ENCODE assay signal across 17 mouse cellular contexts in genomic region chr11:118754535-118754934, GRCm38 (mm10).
A peak's percentile ranks its signal among the peaks of the same experiment; 100 is the strongest.
DNase-seq lines count a peak whose midpoint lies in the region; ATAC-seq and TF ChIP-seq lines count a peak whose summit lies in the region.
"Had no signal": no experiment of that assay in that cellular context is flagged by ENCODE, and none has a peak within 500 bp of the region (broad histone marks: within the 10 kb centered on the region; RNA-seq: fewer than 3 reads in every experiment).

No protein-coding gene starts in this region.

- peak overlapping the region; percentile 81 for H3K27ac ChIP-seq in left cerebral cortex, adult 2 months
- H3K27ac ChIP-seq in forebrain, embryonic 12.5 days: peak overlapping the region; percentile 62; the same call in 1 of the 2 replicates
- H3K27ac ChIP-seq in hindbrain, embryonic 14.5 days: peak overlapping the region; percentile 67; the same call in 1 of the 2 replicates
- H3K27ac ChIP-seq in neural tube, embryonic 15.5 days (replicated peaks): peak overlapping the region; percentile 72
- H3K27ac ChIP-seq: limb, embryonic 15.5 days had no signal

- H3K9me3 ChIP-seq in forebrain, embryonic 12.5 days: no peaks in the 10 kb centered on the region
- no peaks in the 10 kb centered on the region for H3K9me3 ChIP-seq in hindbrain, embryonic 14.5 days (ENCODE audit: control insufficient read depth, low read length)
- H3K9me3 ChIP-seq in neural tube, embryonic 15.5 days (replicated peaks): no peaks in the 10 kb centered on the region
- H3K9me3 ChIP-seq: heart, embryonic 12.5 days; limb, embryonic 15.5 days had no signal

- no peak overlapping the region for H3K4me3 ChIP-seq in left cerebral cortex, adult 2 months
- H3K4me3 ChIP-seq in forebrain, embryonic 12.5 days (replicated peaks): no peak overlapping the region
- no peak overlapping the region for H3K4me3 ChIP-seq in hindbrain, embryonic 14.5 days (replicated peaks; ENCODE audit: low read length)
- H3K4me3 ChIP-seq in neural tube, embryonic 15.5 days (replicated peaks): no peak overlapping the region
- H3K4me3 ChIP-seq: heart, embryonic 12.5 days; limb, embryonic 15.5 days had no signal

- H3K9ac ChIP-seq in forebrain, embryonic 12.5 days: no peak overlapping the region
- H3K9ac ChIP-seq in hindbrain, embryonic 14.5 days: peak overlapping the region; percentile 32; the same call in 1 of the 2 replicates
- H3K9ac ChIP-seq in neural tube, embryonic 15.5 days (replicated peaks): no peak overlapping the region
- H3K9ac ChIP-seq: heart, embryonic 12.5 days; limb, embryonic 15.5 days had no signal

- H3K27me3 ChIP-seq in forebrain, embryonic 12.5 days: no peaks in the 10 kb centered on the region
- no peaks in the 10 kb centered on the region for H3K27me3 ChIP-seq in hindbrain, embryonic 14.5 days (ENCODE audit: control insufficient read depth, insufficient read depth, low read length)
- H3K27me3 ChIP-seq in neural tube, embryonic 15.5 days (replicated peaks): no peaks in the 10 kb centered on the region
- H3K27me3 ChIP-seq: limb, embryonic 15.5 days had no signal

- H3K4me2 ChIP-seq in forebrain, embryonic 12.5 days: no peak overlapping the region
- H3K4me2 ChIP-seq in hindbrain, embryonic 14.5 days (replicated peaks): no peak overlapping the region
- H3K4me2 ChIP-seq in neural tube, embryonic 15.5 days: peak overlapping the region; percentile 15; the same call in 1 of the 2 replicates
- H3K4me2 ChIP-seq: heart, embryonic 12.5 days; limb, embryonic 15.5 days had no signal

- no peak for ATAC-seq in forebrain, embryonic 12.5 days (ENCODE audit: low FRiP score)
- 0 out of 2 replicates have a peak, but pooled peaks have one; percentile 35 for ATAC-seq in hindbrain, embryonic 14.5 days (ENCODE audit: low FRiP score)
- ATAC-seq in neural tube, embryonic 15.5 days (ENCODE audit: low FRiP score): no peak; the same call in 1 of the 2 replicates
- ATAC-seq in megakaryocyte progenitor cell, adult 5-6 weeks (replicated peaks; ENCODE audit: poor library complexity): no peak

- intact Hi-C loops in left cerebral cortex, adult 2 months (cut with DNase I): no loop called here
- intact Hi-C loops in left cerebral cortex, postnatal 14 days (cut with DNase I): no loop called here

- no peak for DNase-seq in left cerebral cortex, adult 2 months (ENCODE audit: extremely low spot score in 1 of 2, low spot score in 2 of 2)
- DNase-seq in left cerebral cortex, postnatal 14 days (ENCODE audit: low spot score in 2 of 2): no peak
- no peak for DNase-seq in hindbrain, embryonic 14.5 days (ENCODE audit: low spot score)
- no peak for DNase-seq in retina, postnatal 1 day
- DNase-seq in layer of hippocampus, postnatal 25 days (ENCODE audit: extremely low spot score in 1 of 2, low spot score in 1 of 2): no peak
- DNase-seq: B cell, adult 2 months; cerebellum, adult 11 months; gastrocnemius, postnatal 36 days; lung, adult 18-20 months; lung, postnatal 4 days; right cerebral cortex, postnatal 25 days; thymus, adult 18-20 months had no signal

- peaks cover 34% of the 10 kb centered on the region for H3K4me1 ChIP-seq in forebrain, embryonic 12.5 days
- peaks cover 37% of the 10 kb centered on the region for H3K4me1 ChIP-seq in hindbrain, embryonic 14.5 days (replicated peaks; ENCODE audit: control insufficient read depth, insufficient read depth, low read length)
- peaks cover 46% of the 10 kb centered on the region for H3K4me1 ChIP-seq in neural tube, embryonic 15.5 days
- H3K4me1 ChIP-seq: heart, embryonic 12.5 days had no signal

- H3K36me3 ChIP-seq in forebrain, embryonic 12.5 days (replicated peaks): no peaks in the 10 kb centered on the region
- no peaks in the 10 kb centered on the region for H3K36me3 ChIP-seq in hindbrain, embryonic 14.5 days (replicated peaks; ENCODE audit: control insufficient read depth, insufficient read depth)
- no peaks in the 10 kb centered on the region for H3K36me3 ChIP-seq in neural tube, embryonic 15.5 days
- H3K36me3 ChIP-seq: heart, embryonic 12.5 days; limb, embryonic 15.5 days had no signal

- no peak for TF ChIP-seq CTCF in left cerebral cortex, adult 2 months (IDR thresholded peaks at IDR 0.05)

- WGBS in forebrain, embryonic 12.5 days: 59% methylated on average over 4 of the region's 4 CpGs
- whole genome bisulfite sequencing in hindbrain, embryonic 14.5 days: 52% methylated on average over 4 of the region's 4 CpGs
- 29% methylated on average over 4 of the region's 4 CpGs for WGBS in neural tube, embryonic 15.5 days
